10 mouse cellular contexts compared by ENCODE assay signal in the genomic region with DNA sequence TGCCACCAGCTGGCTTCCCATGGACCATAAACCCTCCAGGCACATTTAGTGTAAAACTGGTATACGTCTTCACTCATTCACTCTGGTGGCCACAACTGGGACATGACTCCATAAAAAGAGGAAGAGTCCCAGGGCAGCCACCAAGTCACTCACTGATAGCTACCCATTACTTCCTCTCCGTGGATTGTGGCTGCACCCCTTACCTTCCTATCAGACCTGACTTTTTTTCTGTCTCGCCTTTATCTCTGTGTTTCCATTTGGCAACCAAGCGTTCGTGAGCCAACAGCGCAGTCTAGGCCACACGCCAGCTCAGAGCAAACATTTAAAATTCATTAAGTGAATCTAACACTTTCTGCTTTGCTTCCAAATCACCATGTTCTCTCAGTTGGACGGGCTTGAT. TPM values are rescaled to one million over a fixed set of nuclear protein-coding genes. Genes with fewer than 3 reads are reported as not detected.
A peak's percentile ranks its signal among the peaks of the same experiment; 100 is the strongest.
DNase-seq lines count a peak whose midpoint lies in the region; ATAC-seq and TF ChIP-seq lines count a peak whose summit lies in the region.
"Had no signal": no experiment of that assay in that cellular context is flagged by ENCODE, and none has a peak within 500 bp of the region (broad histone marks: within the 10 kb centered on the region; RNA-seq: fewer than 3 reads in every experiment).

No protein-coding gene starts in this region.

- no peaks in the 10 kb centered on the region for H3K9me3 ChIP-seq in forebrain, embryonic 16.5 days (ENCODE audit: control insufficient read depth, low read length)
- H3K9me3 ChIP-seq in forebrain, embryonic 10.5 days = no peaks in the 10 kb centered on the region
- H3K9me3 ChIP-seq in G1E (replicated peaks) = no peaks in the 10 kb centered on the region
- no peaks in the 10 kb centered on the region for H3K9me3 ChIP-seq in hindbrain, embryonic 10.5 days
- H3K9me3 ChIP-seq: limb, embryonic 13.5 days had no signal

- no peak for DNase-seq in forebrain, embryonic 10.5 days (ENCODE audit: extremely low spot score, low spot score)
- DNase-seq in G1E (ENCODE audit: low spot score) = peak; percentile 71
- peak; percentile 65 for DNase-seq in layer of hippocampus, adult 9-11 months
- no peak for DNase-seq in kidney, postnatal 25 days
- no peak for DNase-seq in urinary bladder, adult 18-20 months (ENCODE audit: low spot score in 2 of 2)
- no peak for DNase-seq in hindbrain, embryonic 10.5 days (ENCODE audit: low spot score)
- DNase-seq: adrenal gland, adult 8-10 months had no signal

- no peaks in the 10 kb centered on the region for H3K36me3 ChIP-seq in forebrain, embryonic 16.5 days (ENCODE audit: control insufficient read depth, insufficient read depth)
- H3K36me3 ChIP-seq in forebrain, embryonic 10.5 days (replicated peaks) = no peaks in the 10 kb centered on the region
- no peaks in the 10 kb centered on the region for H3K36me3 ChIP-seq in G1E (replicated peaks)
- no peaks in the 10 kb centered on the region for H3K36me3 ChIP-seq in hindbrain, embryonic 10.5 days
- H3K36me3 ChIP-seq: limb, embryonic 13.5 days had no signal

- 57% methylated on average over 8 of the region's 8 CpGs for WGBS in forebrain, embryonic 16.5 days
- 89% methylated on average over 8 of the region's 8 CpGs for WGBS in forebrain, embryonic 10.5 days
- WGBS in hindbrain, embryonic 10.5 days = 90% methylated on average over 8 of the region's 8 CpGs

- H3K4me1 ChIP-seq in forebrain, embryonic 16.5 days (replicated peaks; ENCODE audit: control insufficient read depth, insufficient read depth, low read length) = peaks cover 8% of the 10 kb centered on the region
- no peaks in the 10 kb centered on the region for H3K4me1 ChIP-seq in forebrain, embryonic 10.5 days
- peaks cover 40% of the 10 kb centered on the region for H3K4me1 ChIP-seq in G1E (ENCODE audit: insufficient read depth, low read depth, low read length)
- H3K4me1 ChIP-seq in hindbrain, embryonic 10.5 days (replicated peaks) = peaks cover 3% of the 10 kb centered on the region; the same call in 1 of the 2 replicates

- no peak for TF ChIP-seq CTCF in G1E (IDR thresholded peaks at IDR 0.05; ENCODE audit: low read depth, low read length)

- no peak overlapping the region for H3K9ac ChIP-seq in forebrain, embryonic 16.5 days (replicated peaks; ENCODE audit: low read depth, low read length)
- H3K9ac ChIP-seq: limb, embryonic 13.5 days had no signal

- H3K4me3 ChIP-seq in forebrain, embryonic 16.5 days (replicated peaks; ENCODE audit: low read length) = no peak overlapping the region
- no peak overlapping the region for H3K4me3 ChIP-seq in forebrain, embryonic 10.5 days
- H3K4me3 ChIP-seq in G1E (ENCODE audit: low read depth, low read length) = no peak overlapping the region; the same call in 1 of the 2 replicates
- H3K4me3 ChIP-seq in hindbrain, embryonic 10.5 days = no peak overlapping the region
- H3K4me3 ChIP-seq: limb, embryonic 13.5 days had no signal

- H3K27ac ChIP-seq in forebrain, embryonic 16.5 days (ENCODE audit: low read length) = no peak overlapping the region
- no peak overlapping the region for H3K27ac ChIP-seq in forebrain, embryonic 10.5 days
- no peak overlapping the region for H3K27ac ChIP-seq in hindbrain, embryonic 10.5 days
- H3K27ac ChIP-seq: limb, embryonic 13.5 days had no signal

- no peak overlapping the region for H3K4me2 ChIP-seq in forebrain, embryonic 16.5 days (ENCODE audit: low read length)
- H3K4me2 ChIP-seq: limb, embryonic 13.5 days had no signal

- ATAC-seq in forebrain, embryonic 16.5 days = peak; percentile 68
- peak; percentile 95 for ATAC-seq in G1E (ENCODE audit: extremely low read depth, insufficient number of reproducible peaks, low FRiP score, poor library complexity, severe bottlenecking)
- peak; percentile 94 for ATAC-seq in megakaryocyte, adult 5-6 weeks (ENCODE audit: poor library complexity, severe bottlenecking)

- no peaks in the 10 kb centered on the region for H3K27me3 ChIP-seq in forebrain, embryonic 16.5 days (replicated peaks; ENCODE audit: control insufficient read depth, insufficient read depth, low read length)
- no peaks in the 10 kb centered on the region for H3K27me3 ChIP-seq in forebrain, embryonic 10.5 days (ENCODE audit: poor library complexity, severe bottlenecking)
- H3K27me3 ChIP-seq in G1E (ENCODE audit: insufficient read depth, low read length) = no peaks in the 10 kb centered on the region
- H3K27me3 ChIP-seq in hindbrain, embryonic 10.5 days (ENCODE audit: insufficient read depth, poor library complexity, severe bottlenecking) = no peaks in the 10 kb centered on the region
- H3K27me3 ChIP-seq: limb, embryonic 13.5 days had no signal

RNA-seq across cellular contexts. Expression of a gene that starts 53.9 kb away (rescaled TPM):
- 13.7 and 19.6 TPM in 2 replicates for polyA plus RNA-seq in forebrain, embryonic 16.5 days (2015; fragmentation: Nextera tagmentation; extraction: Ambion mirVana)
- 9.9 and 10.4 TPM in 2 replicates for polyA plus RNA-seq in forebrain, embryonic 10.5 days (2016; fragmentation: Nextera tagmentation; extraction: Ambion mirVana)
- total RNA-seq in G1E (2014; fragmentation: Nextera tagmentation) (42.3 and 44.7 TPM in 2 replicates), G1E (2017) (14.4 and 15.6 TPM in 2 replicates)
- 5.2 and 6.6 TPM in 2 replicates for polyA plus RNA-seq in G1E (2012)
- 11.8 and 12.4 TPM in 2 replicates for total RNA-seq in megakaryocyte, adult 5-6 weeks (2015)
- total RNA-seq in megakaryocyte, adult 5-6 weeks (2017) = 9.1 and 10.1 TPM in 2 replicates
- polyA plus RNA-seq in hindbrain, embryonic 10.5 days (2016; fragmentation: Nextera tagmentation; extraction: Ambion mirVana) = 10.8 and 12.0 TPM in 2 replicates

Comparison
In these comparisons a context has a peak if more than half of its experiments do, and no peak if none do; other contexts are left out.
1. DNase-seq: peak in G1E (single experiment) and layer of hippocampus, adult 9-11 months (single experiment); none in forebrain, embryonic 10.5 days (single experiment), kidney, postnatal 25 days (0 of 2), urinary bladder, adult 18-20 months (0 of 2) and hindbrain, embryonic 10.5 days (single experiment).
2. Peak in every context shown above with its lines, with median percentiles within 50 percentile points of each other: ATAC-seq.